Mouse (Mus musculus): ENCODE data around the gene Tnfrsf1b.

DNA sequence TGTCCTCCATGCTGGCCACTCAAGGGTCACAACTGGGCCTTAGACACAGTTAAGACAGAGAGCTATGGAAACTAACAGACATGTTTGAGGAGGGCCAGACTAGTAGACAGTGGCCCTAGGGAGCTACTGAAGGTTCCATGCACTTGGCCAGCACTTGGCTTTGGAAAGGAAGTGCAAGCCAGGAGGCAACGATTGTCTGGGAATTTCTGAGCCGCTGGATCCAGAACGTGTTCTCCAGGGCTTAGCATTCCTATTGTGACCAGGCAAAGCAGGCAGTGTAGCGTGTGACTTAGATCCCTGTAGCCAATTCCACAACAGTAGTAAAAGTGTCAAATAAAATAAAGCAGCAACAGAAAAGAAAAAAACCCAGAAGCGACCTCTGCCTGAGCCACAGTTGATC, 14.1 kb upstream of the Tnfrsf1b start:
- no peak for TF ChIP-seq POLR2A (IDR thresholded peaks at IDR 0.05; ENCODE audit: borderline replicate concordance, low read depth, low read length)
- no peak for TF ChIP-seq CTCF (IDR thresholded peaks at IDR 0.05; ENCODE audit: low read depth, low read length)

Measured in bone marrow macrophage, adult 2 months (primary cell).